Mouse (Mus musculus): ENCODE data around the gene Crkl. TPM values are rescaled to one million over a fixed set of nuclear protein-coding genes. Genes with fewer than 3 reads are reported as not detected.
A peak's percentile ranks its signal among the peaks of the same experiment; 100 is the strongest.

The Crkl gene
- total RNA-seq, 2 experiments from 2014 or later: 32.1 to 35.0 TPM

- DNase-seq (ENCODE audit: low spot score in 2 of 2): no peak
Observed at GRCm38 (mm10) chr16:17526223-17526622, 74.4 kb downstream of the Crkl start.

GRCm38 (mm10) chr16:17527606-17528005 is 75.8 kb downstream of the Crkl start:
- DNase-seq (ENCODE audit: low spot score in 2 of 2): no peak

- DNase-seq (ENCODE audit: low spot score in 2 of 2): no peak
Observed at GRCm38 (mm10) chr16:17528276-17528675, 76.5 kb downstream of the Crkl start.

- no peak for DNase-seq (ENCODE audit: low spot score in 2 of 2)
Observed at GRCm38 (mm10) chr16:17529981-17530586, 78.3 kb downstream of the Crkl start.

- DNase-seq (ENCODE audit: low spot score in 2 of 2): peak; percentile 88 to 94
Observed at GRCm38 (mm10) chr16:17530640-17531288, 79.0 kb downstream of the Crkl start, which contains the start of gene Thap7. Gene Thap7 (minus strand): TSS chr16:17531136.

GRCm38 (mm10) chr16:17532271-17532670 is 80.5 kb downstream of the Crkl start:
- DNase-seq (ENCODE audit: low spot score in 2 of 2): no peak

- no peak for DNase-seq (ENCODE audit: low spot score in 2 of 2)
Observed at GRCm38 (mm10) chr16:17532676-17533329, 81.0 kb downstream of the Crkl start.

- no peak for DNase-seq (ENCODE audit: low spot score in 2 of 2)
Observed at GRCm38 (mm10) chr16:17536584-17536983, 84.8 kb downstream of the Crkl start.

Other genes starting within 250 kb of the Crkl start
- gene Ube2l3, start 249.3 kb upstream of the Crkl start, total RNA-seq (2021): 100 to 1,000 TPM; 200 to 206 TPM
- under 1 TPM in 1 of 2 experiments, not detected in 1; 0.22 TPM for gene Rimbp3, start 243.4 kb upstream of the Crkl start, total RNA-seq (2021)
- 1 to 10 TPM; 5.6 TPM for gene Hic2, start 218.4 kb upstream of the Crkl start, total RNA-seq (2021)
- gene Tmem191c, start 175.9 kb upstream of the Crkl start, total RNA-seq (2021): 10 to 100 TPM; 22.9 to 26.7 TPM
- 10 to 100 TPM in 1 of 2 experiments, 1 to 10 TPM in 1; 2.2 to 52.1 TPM for gene Serpind1, start 120.6 kb upstream of the Crkl start, total RNA-seq (2021)
- 10 to 100 TPM; 22.9 TPM for gene Snap29, start 46.0 kb upstream of the Crkl start, total RNA-seq (2021)
- gene Pi4ka, start 45.7 kb upstream of the Crkl start, total RNA-seq (2021): 10 to 100 TPM; 65.0 to 70.9 TPM
- gene Aifm3, start 37.6 kb downstream of the Crkl start, total RNA-seq (2021): 1 to 10 TPM; 7.5 to 8.5 TPM
- gene Lztr1, start 56.7 kb downstream of the Crkl start, total RNA-seq (2021): 10 to 100 TPM; 69.1 to 73.2 TPM
- gene Thap7, start 79.1 kb downstream of the Crkl start, total RNA-seq (2021): 10 to 100 TPM; 35.6 to 39.7 TPM
- under 1 TPM; 0.31 to 0.65 TPM for gene Lrrc74b, start 109.3 kb downstream of the Crkl start, total RNA-seq (2021)
- under 1 TPM; 0.45 to 0.51 TPM for gene P2rx6, start 109.9 kb downstream of the Crkl start, total RNA-seq (2021)
- 10 to 100 TPM; 17.9 to 21.9 TPM for gene Slc7a4, start 131.2 kb downstream of the Crkl start, total RNA-seq (2021)
- 10 to 100 TPM; 50.2 to 52.4 TPM for gene Smpd4, start 167.4 kb downstream of the Crkl start, total RNA-seq (2021)
- 1 to 10 TPM; 6.2 to 6.5 TPM for gene Ccdc74a, start 194.5 kb downstream of the Crkl start, total RNA-seq (2021)